Mouse (Mus musculus) ES-Bruce4 (cell line): ENCODE data around the gene Arhgef2. TPM values are rescaled to one million over a fixed set of nuclear protein-coding genes. Genes with fewer than 3 reads are reported as not detected.

Experiments used
- H3K27ac ChIP-seq: 2 replicates; pipeline ENCODE4 v1.5.1; 2012; ENCODE audit warnings: low read length, inconsistent platforms; ENCODE audit not compliant: insufficient read depth
- H3K27me3 ChIP-seq: 2 replicates; pipeline ENCODE4 v1.6.1; 2012; ENCODE audit warnings: mild to moderate bottlenecking, low read length, inconsistent platforms; ENCODE audit not compliant: control insufficient read depth, poor library complexity, insufficient read depth, severe bottlenecking
- H3K36me3 ChIP-seq: 2 replicates; pipeline ENCODE4 v1.6.1; 2012; ENCODE audit warnings: inconsistent platforms, mild to moderate bottlenecking, low read length, moderate library complexity; ENCODE audit not compliant: control insufficient read depth, poor library complexity, insufficient read depth, severe bottlenecking
- H3K4me1 ChIP-seq: one replicate; pipeline ENCODE4 v1.8.1; 2011; ENCODE audit warnings: low read length; ENCODE audit not compliant: control insufficient read depth, insufficient read depth
- H3K4me3 ChIP-seq: 2 replicates; pipeline ENCODE4 v1.5.1; 2011; ENCODE audit warnings: low read depth, mild to moderate bottlenecking, low read length
- H3K9ac ChIP-seq: 2 replicates; pipeline ENCODE4 v1.6.1; 2012; ENCODE audit warnings: low read depth, mild to moderate bottlenecking, inconsistent platforms; ENCODE audit not compliant: poor library complexity, severe bottlenecking
- H3K9me3 ChIP-seq: replicated peaks from 2 replicates; pipeline ENCODE4 v1.6.1; 2012; ENCODE audit warnings: mild to moderate bottlenecking, low read length, inconsistent platforms; ENCODE audit not compliant: control insufficient read depth, poor library complexity, insufficient read depth, severe bottlenecking
- CTCF ChIP-seq: IDR thresholded peaks from one replicate; pipeline ENCODE4 v1.8.1; 2011; ENCODE audit warnings: low read depth, low read length
- EP300 ChIP-seq: IDR thresholded peaks from 2 replicates; pipeline ENCODE4 v1.6.1; 2011; ENCODE audit warnings: low read depth, low read length; ENCODE audit not compliant: insufficient read depth
- POLR2A ChIP-seq: IDR thresholded peaks from one replicate; pipeline ENCODE4 v1.8.1; 2011; ENCODE audit warnings: low read length; ENCODE audit not compliant: insufficient read depth
- polyA plus RNA-seq: library from polyadenylated mRNA; stranded (reverse); fragments of >200 nt; gene quantifications from 2 replicates; pipeline ENCODE4 v1.2.4, GENCODE M21; 2011; ENCODE audit warnings: low read depth; ENCODE audit not compliant: missing spikeins, insufficient read depth, insufficient read length

Arhgef2 gene
- polyA plus RNA-seq, 1 experiment = 71.2 TPM

DNA sequence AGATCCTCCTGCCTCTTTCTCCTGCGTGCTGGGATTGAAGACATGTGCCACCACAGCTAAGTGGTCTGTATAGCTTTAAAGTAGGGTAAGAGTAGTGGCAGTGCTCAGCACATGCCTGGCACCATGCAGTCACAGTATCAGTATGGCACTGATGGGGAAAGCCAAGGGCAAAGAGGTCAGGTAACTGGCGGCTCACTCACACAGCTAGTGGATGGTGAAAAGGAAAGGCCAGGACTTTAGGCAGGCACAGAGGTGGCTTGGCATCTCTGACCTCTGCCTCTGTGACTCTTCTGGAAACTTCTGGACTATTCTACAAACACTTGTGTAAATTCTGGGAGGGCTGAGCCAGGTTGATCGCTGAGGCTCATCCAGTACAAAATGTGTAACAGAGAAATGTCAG lies 39.6 kb upstream of the Arhgef2 start:
- H3K36me3 ChIP-seq = peaks cover 72% of the 10 kb centered on the region
- H3K4me3 ChIP-seq = no peak overlapping the region
- no peaks in the 10 kb centered on the region for H3K27me3 ChIP-seq
- peaks cover 4% of the 10 kb centered on the region for H3K9me3 ChIP-seq
- TF ChIP-seq EP300 (no peak), CTCF (no peak), POLR2A (no peak)
- H3K27ac ChIP-seq = peak overlapping the region; percentile 97; the same call in 1 of the 2 replicates
- H3K9ac ChIP-seq = no peak overlapping the region
- H3K4me1 ChIP-seq = peaks cover 2% of the 10 kb centered on the region

DNA sequence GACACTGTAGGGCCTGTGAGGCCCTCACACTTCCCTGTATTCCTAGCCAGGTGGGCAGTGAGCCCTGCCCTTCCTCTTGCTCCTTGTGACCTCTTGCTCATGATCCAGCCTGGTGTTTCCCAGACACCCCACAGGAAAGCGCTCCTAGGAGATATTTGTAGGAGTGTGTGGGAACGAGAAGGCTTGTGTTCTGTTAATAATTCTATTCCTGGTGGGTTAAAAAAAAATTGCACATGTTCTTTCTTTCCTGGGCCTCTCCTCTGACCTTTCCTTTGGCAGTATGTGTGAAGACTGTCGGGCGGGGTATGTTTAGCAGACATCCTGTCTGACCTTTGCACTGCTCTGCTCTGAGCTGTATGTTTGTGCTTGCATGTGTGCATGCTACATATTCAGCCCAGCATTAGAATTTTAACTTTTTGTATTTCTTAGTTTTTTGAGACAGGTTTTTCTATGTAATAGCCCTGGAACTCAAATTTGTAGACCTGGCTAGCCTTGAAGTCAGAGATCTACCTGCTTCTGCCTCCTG lies 39.2 kb upstream of the Arhgef2 start:
- Histone ChIP-seq H3K27me3 (no peaks in the 10 kb centered on the region), H3K27ac (peak overlapping the region; percentile 97; the same call in 1 of the 2 replicates), H3K4me1 (peaks cover 2% of the 10 kb centered on the region), H3K9me3 (peaks cover 4% of the 10 kb centered on the region), H3K4me3 (no peak overlapping the region), H3K9ac (no peak overlapping the region), H3K36me3 (peaks cover 70% of the 10 kb centered on the region)
- TF ChIP-seq CTCF (no peak), POLR2A (no peak), EP300 (no peak)

DNA sequence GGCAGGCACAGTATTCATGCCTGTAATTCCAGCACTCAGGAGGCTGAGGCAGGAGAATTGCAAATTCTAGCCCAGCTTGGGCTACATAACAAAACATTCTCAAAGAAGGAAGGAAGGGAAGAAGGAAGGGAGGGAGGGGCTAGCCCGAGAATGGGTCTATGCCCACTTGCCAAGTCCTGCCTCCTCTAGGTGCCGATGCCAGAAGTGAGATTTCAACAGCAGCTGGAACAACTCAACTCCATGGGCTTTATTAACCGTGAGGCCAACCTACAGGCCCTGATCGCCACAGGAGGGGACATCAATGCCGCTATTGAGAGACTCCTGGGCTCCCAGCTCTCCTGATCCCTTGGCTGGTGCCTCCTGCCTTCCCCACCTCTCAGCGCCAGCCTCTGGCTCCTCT lies 37.9 kb upstream of the Arhgef2 start:
- H3K9me3 ChIP-seq = peaks cover 4% of the 10 kb centered on the region
- no peak for TF ChIP-seq EP300
- H3K4me1 ChIP-seq = peaks cover 2% of the 10 kb centered on the region
- H3K4me3 ChIP-seq = peak overlapping the region; percentile 48
- peaks cover 62% of the 10 kb centered on the region for H3K36me3 ChIP-seq
- H3K27me3 ChIP-seq = no peaks in the 10 kb centered on the region
- peak overlapping the region; percentile 72 for H3K9ac ChIP-seq
- H3K27ac ChIP-seq = peak overlapping the region; percentile 97

DNA sequence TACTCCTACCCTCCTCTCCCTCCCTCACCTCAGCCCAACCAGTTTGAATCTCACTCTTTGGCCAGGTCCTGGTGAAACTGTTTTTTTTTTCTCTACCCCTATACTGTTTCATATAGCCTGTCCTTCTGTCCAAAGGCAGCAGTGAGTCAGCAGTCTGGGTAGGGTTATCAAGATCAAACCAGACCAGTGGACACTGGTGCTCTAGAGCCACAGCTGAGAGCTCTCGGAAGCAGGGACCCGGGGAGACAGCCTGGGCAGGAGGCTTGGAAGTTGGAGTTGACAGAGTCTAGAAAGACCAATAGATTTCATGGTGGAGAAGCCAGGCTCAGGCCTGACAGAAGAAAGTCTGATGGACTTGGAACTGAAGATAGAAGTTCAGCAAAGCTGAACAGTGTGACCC lies 37.2 kb upstream of the Arhgef2 start:
- Histone ChIP-seq H3K36me3 (peaks cover 55% of the 10 kb centered on the region), H3K27me3 (no peaks in the 10 kb centered on the region), H3K4me1 (peaks cover 2% of the 10 kb centered on the region), H3K9me3 (peaks cover 4% of the 10 kb centered on the region), H3K4me3 (peak overlapping the region; percentile 48), H3K27ac (peak overlapping the region; percentile 97), H3K9ac (peak overlapping the region; percentile 72)
- no peak for TF ChIP-seq CTCF
- no peak for TF ChIP-seq EP300

DNA sequence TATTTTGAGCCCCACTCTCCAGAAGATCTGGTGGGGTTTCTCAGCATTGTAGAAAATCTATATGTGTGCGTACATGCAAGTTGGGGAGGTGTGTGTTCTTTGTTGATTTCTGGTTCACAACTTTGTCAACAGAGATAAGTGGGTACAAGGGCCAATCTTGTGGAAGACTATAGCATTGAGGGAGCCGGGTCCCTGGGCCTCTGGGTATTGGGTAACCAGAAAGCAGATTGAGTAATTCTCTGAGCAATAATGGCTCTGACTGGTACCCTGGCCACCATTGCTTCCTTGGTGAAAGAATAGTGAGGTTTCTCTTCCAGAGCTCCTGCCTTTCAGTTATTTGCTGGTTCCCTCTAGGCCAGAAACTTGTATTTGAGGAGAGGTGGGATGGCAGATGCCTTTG lies 36.7 kb upstream of the Arhgef2 start:
- Histone ChIP-seq H3K4me1 (peaks cover 4% of the 10 kb centered on the region), H3K4me3 (peak overlapping the region; percentile 69), H3K9me3 (peaks cover 4% of the 10 kb centered on the region), H3K36me3 (peaks cover 50% of the 10 kb centered on the region), H3K27ac (peak overlapping the region; percentile 97), H3K27me3 (no peaks in the 10 kb centered on the region), H3K9ac (peak overlapping the region; percentile 72)
- no peak for TF ChIP-seq EP300
- no peak for TF ChIP-seq POLR2A
- TF ChIP-seq CTCF = no peak

DNA sequence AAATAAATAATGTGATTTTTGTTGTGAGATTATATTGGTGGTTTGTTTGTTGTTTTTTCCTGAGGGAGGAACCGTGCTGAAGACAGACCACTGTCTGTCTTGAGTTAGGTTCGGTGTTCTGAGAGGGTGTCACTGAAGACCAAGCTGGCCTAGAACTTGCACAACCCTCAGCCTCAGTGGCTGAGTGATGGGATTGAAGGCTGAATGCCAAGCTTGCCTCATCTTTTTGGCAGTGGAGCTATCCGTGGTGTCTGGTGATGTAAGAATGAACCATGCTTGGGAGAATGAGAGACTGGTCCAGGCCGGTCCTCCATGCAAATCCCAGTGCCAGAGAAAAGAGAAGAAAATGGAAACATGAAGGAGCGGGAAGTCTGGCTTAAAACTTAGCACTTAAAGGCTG lies 36.1 kb upstream of the Arhgef2 start:
- peaks cover 44% of the 10 kb centered on the region for H3K36me3 ChIP-seq
- H3K9ac ChIP-seq = peak overlapping the region; percentile 72
- TF ChIP-seq CTCF (no peak), POLR2A (no peak), EP300 (no peak)
- peak overlapping the region; percentile 97 for H3K27ac ChIP-seq
- H3K4me3 ChIP-seq = peak overlapping the region; percentile 69
- H3K9me3 ChIP-seq = peaks cover 4% of the 10 kb centered on the region
- peaks cover 4% of the 10 kb centered on the region for H3K4me1 ChIP-seq
- no peaks in the 10 kb centered on the region for H3K27me3 ChIP-seq
